Mouse (Mus musculus) ES-Bruce4 (cell line): ENCODE measurements at regions not wholly inside any gene's neighbourhood (a gene's known extent, or its start where the extent isn't known, plus 50 kb on each side); places are given as distances from the start of the nearest gene placed in this dataset.

Source experiments
- H3K27ac ChIP-seq: 2 replicates; pipeline ENCODE4 v1.5.1; 2012; ENCODE audit warnings: low read length, inconsistent platforms; ENCODE audit not compliant: insufficient read depth
- H3K27me3 ChIP-seq: 2 replicates; pipeline ENCODE4 v1.6.1; 2012; ENCODE audit warnings: mild to moderate bottlenecking, low read length, inconsistent platforms; ENCODE audit not compliant: control insufficient read depth, poor library complexity, insufficient read depth, severe bottlenecking
- H3K36me3 ChIP-seq: 2 replicates; pipeline ENCODE4 v1.6.1; 2012; ENCODE audit warnings: inconsistent platforms, mild to moderate bottlenecking, low read length, moderate library complexity; ENCODE audit not compliant: control insufficient read depth, poor library complexity, insufficient read depth, severe bottlenecking
- H3K4me1 ChIP-seq: one replicate; pipeline ENCODE4 v1.8.1; 2011; ENCODE audit warnings: low read length; ENCODE audit not compliant: control insufficient read depth, insufficient read depth
- H3K4me3 ChIP-seq: 2 replicates; pipeline ENCODE4 v1.5.1; 2011; ENCODE audit warnings: low read depth, mild to moderate bottlenecking, low read length
- H3K9ac ChIP-seq: 2 replicates; pipeline ENCODE4 v1.6.1; 2012; ENCODE audit warnings: low read depth, mild to moderate bottlenecking, inconsistent platforms; ENCODE audit not compliant: poor library complexity, severe bottlenecking
- H3K9me3 ChIP-seq: replicated peaks from 2 replicates; pipeline ENCODE4 v1.6.1; 2012; ENCODE audit warnings: mild to moderate bottlenecking, low read length, inconsistent platforms; ENCODE audit not compliant: control insufficient read depth, poor library complexity, insufficient read depth, severe bottlenecking
- CTCF ChIP-seq: IDR thresholded peaks from one replicate; pipeline ENCODE4 v1.8.1; 2011; ENCODE audit warnings: low read depth, low read length
- EP300 ChIP-seq: IDR thresholded peaks from 2 replicates; pipeline ENCODE4 v1.6.1; 2011; ENCODE audit warnings: low read depth, low read length; ENCODE audit not compliant: insufficient read depth
- POLR2A ChIP-seq: IDR thresholded peaks from one replicate; pipeline ENCODE4 v1.8.1; 2011; ENCODE audit warnings: low read length; ENCODE audit not compliant: insufficient read depth

DNA sequence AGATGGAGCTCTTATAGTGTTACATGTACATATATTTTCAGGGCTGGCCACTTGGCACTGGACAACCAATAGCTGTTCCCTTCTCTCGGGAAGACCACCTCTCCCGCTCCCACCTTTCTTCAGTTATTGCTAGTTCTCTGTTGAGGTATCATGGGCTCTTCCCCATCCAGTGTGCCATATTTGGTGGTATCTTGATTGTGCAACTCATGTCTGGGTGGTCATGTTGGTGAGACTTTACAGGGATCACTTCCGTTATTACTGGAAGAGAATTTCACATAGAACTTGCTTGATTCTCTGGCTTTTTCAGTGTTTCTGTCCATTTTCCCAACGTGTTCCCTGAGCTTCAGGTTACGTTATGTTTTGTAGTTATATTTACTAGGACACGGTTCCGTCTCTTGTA, 106.6 kb downstream of the Gm11146 start:
- TF ChIP-seq CTCF (no peak), EP300 (no peak), POLR2A (no peak)
- Histone ChIP-seq H3K27ac (no peak overlapping the region), H3K27me3 (no peaks in the 10 kb centered on the region), H3K9ac (no peak overlapping the region), H3K4me3 (no peak overlapping the region), H3K9me3 (no peaks in the 10 kb centered on the region), H3K4me1 (no peaks in the 10 kb centered on the region), H3K36me3 (no peaks in the 10 kb centered on the region)

DNA sequence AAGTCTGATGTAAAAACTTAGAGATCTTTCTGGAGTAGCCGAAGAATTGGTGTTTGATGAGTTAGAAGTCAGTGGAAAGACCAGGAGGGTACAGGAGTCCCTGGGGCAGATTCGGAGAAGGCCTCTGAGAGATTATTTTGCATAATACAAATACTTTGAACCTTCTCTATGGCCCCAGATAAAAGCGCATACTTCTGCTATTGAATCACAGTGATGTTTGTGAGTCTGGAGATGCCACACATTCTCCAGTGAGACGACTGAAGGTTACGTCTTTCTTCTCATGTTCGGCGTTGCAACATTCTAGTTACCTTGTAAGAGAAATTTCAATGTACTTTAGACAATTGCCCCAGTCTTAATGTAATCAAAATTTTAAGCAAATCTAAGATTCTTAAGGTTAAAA, 107.9 kb downstream of the Gm11146 start:
- Histone ChIP-seq H3K27ac (no peak overlapping the region), H3K36me3 (no peaks in the 10 kb centered on the region), H3K27me3 (no peaks in the 10 kb centered on the region), H3K4me1 (no peaks in the 10 kb centered on the region), H3K9ac (no peak overlapping the region), H3K4me3 (no peak overlapping the region), H3K9me3 (no peaks in the 10 kb centered on the region)
- TF ChIP-seq CTCF (no peak), EP300 (no peak), POLR2A (no peak)

DNA sequence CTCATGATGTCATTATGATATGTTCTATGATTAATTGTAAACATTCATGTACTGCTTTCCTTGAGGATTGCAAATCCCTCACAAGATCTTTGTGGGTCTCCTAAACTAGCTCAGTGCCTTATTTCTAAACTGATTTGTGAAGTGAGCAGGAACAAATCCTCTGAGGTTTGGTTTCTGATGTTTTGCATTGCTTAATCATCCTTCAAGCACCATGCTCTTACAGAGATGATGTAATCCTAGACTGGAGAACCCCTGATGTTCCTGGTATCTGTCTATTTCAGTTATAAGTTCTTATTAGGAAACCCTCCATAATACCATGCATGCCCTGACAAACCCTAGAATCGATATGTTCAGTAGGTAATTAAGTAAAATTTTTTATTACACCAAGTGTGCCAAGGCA, 113.7 kb downstream of the Gm11146 start:
- Histone ChIP-seq H3K9ac (no peak overlapping the region), H3K4me1 (no peaks in the 10 kb centered on the region), H3K9me3 (no peaks in the 10 kb centered on the region), H3K27ac (no peak overlapping the region), H3K4me3 (no peak overlapping the region), H3K27me3 (no peaks in the 10 kb centered on the region), H3K36me3 (no peaks in the 10 kb centered on the region)
- no peak for TF ChIP-seq POLR2A
- TF ChIP-seq EP300: no peak
- TF ChIP-seq CTCF: no peak

DNA sequence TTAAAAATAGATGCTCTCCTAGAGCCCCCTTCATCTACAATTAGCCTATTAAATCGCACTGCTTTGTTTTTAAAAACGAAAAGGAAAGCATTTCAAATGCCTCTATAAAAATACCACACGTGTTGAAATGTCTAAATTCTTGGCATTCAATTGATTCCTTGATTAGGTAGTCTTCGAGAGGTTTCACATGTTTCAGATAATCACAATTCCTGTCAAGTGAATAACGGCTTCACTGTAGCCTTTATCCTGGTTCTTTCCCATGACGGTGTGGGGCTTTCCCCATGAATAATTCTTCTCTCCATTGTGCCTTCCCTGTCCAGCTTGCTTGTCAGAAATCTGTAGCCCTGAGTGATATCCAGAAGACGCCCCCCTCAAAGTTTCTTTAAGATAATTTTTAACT, 122.1 kb downstream of the Gm11146 start:
- no peaks in the 10 kb centered on the region for H3K9me3 ChIP-seq
- H3K27me3 ChIP-seq: no peaks in the 10 kb centered on the region
- H3K4me3 ChIP-seq: no peak overlapping the region
- no peaks in the 10 kb centered on the region for H3K4me1 ChIP-seq
- no peak for TF ChIP-seq EP300
- no peak for TF ChIP-seq POLR2A
- no peak for TF ChIP-seq CTCF
- H3K36me3 ChIP-seq: no peaks in the 10 kb centered on the region
- H3K9ac ChIP-seq: no peak overlapping the region
- no peak overlapping the region for H3K27ac ChIP-seq

DNA sequence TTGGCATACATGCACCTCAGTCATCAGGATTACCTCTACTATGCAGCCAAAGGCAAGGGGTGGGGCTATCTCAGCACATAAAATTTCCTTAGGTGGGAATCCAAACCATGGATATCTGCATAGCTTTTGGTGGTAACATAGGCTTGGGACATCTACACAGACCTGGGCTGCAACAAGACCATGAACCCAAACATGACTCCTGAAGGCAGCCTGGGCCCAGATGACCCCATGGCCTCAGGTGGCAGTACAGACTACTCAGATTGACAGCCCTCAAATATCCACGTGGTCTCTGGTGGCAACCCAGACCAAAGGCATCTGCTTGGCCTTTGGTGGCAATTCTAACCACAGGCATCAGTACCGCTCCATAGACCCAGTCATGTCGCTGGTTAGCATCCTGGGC, 130.0 kb downstream of the Gm11146 start:
- no peaks in the 10 kb centered on the region for H3K9me3 ChIP-seq
- H3K27me3 ChIP-seq: no peaks in the 10 kb centered on the region
- no peaks in the 10 kb centered on the region for H3K4me1 ChIP-seq
- TF ChIP-seq POLR2A: no peak
- no peak for TF ChIP-seq EP300
- no peak for TF ChIP-seq CTCF
- no peak overlapping the region for H3K9ac ChIP-seq
- H3K27ac ChIP-seq: no peak overlapping the region
- H3K4me3 ChIP-seq: no peak overlapping the region
- H3K36me3 ChIP-seq: no peaks in the 10 kb centered on the region

DNA sequence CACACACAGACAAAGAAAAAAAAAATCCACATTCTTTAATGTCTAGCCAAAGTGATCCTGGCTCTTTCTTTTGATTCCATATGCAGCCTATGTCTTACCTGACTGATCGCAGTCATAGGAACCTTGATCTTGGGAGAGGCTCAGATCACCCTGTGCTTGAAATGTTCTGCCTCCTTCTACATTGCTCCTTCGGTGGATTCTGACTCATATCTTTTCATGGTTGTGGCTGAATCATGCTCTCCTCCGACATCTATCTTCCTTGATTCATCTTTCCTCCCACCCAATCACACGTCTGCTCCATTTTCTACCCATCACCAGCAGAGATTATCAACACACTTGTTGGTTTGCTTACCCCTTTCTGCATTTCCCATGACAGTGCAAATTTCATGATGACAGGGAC, 132.0 kb downstream of the Gm11146 start:
- Histone ChIP-seq H3K9me3 (no peaks in the 10 kb centered on the region), H3K27ac (no peak overlapping the region), H3K27me3 (no peaks in the 10 kb centered on the region), H3K4me1 (no peaks in the 10 kb centered on the region), H3K36me3 (no peaks in the 10 kb centered on the region), H3K4me3 (no peak overlapping the region), H3K9ac (no peak overlapping the region)
- TF ChIP-seq CTCF (no peak), POLR2A (no peak), EP300 (no peak)
